Mouse (Mus musculus) hindbrain, embryonic 11.5 days (tissue): ENCODE results near the gene Itpr3. TPM values are rescaled to one million over a fixed set of nuclear protein-coding genes. Genes with fewer than 3 reads are reported as not detected.

ENCODE experiments used
- ATAC-seq: fragments of 200-750 bp; cut with Nextera tagmentation; 2 replicates; pipeline ENCODE4 v1.8.0; 2017; ENCODE audit warnings: mild to moderate bottlenecking, moderate TSS enrichment, moderate library complexity; ENCODE audit not compliant: low FRiP score
- DNase-seq: peaks from one replicate; pipeline ENCODE4 v3.0.0-alpha.2; 2015; ENCODE audit warnings: low spot score
- H3K27ac ChIP-seq: fragments of 300-500 bp; sonication (generic); 2 replicates; pipeline ENCODE4 v1.5.1; 2014; ENCODE audit warnings: mild to moderate bottlenecking, low read depth, low read length
- H3K27me3 ChIP-seq: fragments of 300-500 bp; sonication (generic); 2 replicates; pipeline ENCODE4 v1.6.1; 2014; ENCODE audit warnings: mild to moderate bottlenecking, low read length, moderate library complexity, mixed read lengths; ENCODE audit not compliant: control insufficient read depth, insufficient read depth
- H3K36me3 ChIP-seq: fragments of 300-500 bp; sonication (generic); 2 replicates; pipeline ENCODE4 v1.6.1; 2014; ENCODE audit warnings: mild to moderate bottlenecking, low read length, moderate library complexity, mixed read lengths; ENCODE audit not compliant: control insufficient read depth, insufficient read depth
- H3K4me1 ChIP-seq: fragments of 300-500 bp; sonication (generic); replicated peaks from 2 replicates; pipeline ENCODE4 v1.6.1; 2014; ENCODE audit warnings: low read length, mixed read lengths; ENCODE audit not compliant: control insufficient read depth, insufficient read depth
- H3K4me2 ChIP-seq: fragments of 300-500 bp; sonication (generic); replicated peaks from 2 replicates; pipeline ENCODE4 v1.6.1; 2014; ENCODE audit warnings: mild to moderate bottlenecking, low read depth, low read length
- H3K4me3 ChIP-seq: fragments of 300-500 bp; sonication (generic); 2 replicates; pipeline ENCODE4 v1.5.1; 2014; ENCODE audit warnings: low read depth, low read length
- H3K9ac ChIP-seq: fragments of 300-500 bp; sonication (generic); 2 replicates; pipeline ENCODE4 v1.6.1; 2014; ENCODE audit warnings: low read depth, low read length
- H3K9me3 ChIP-seq: fragments of 300-500 bp; sonication (generic); 2 replicates; pipeline ENCODE4 v1.6.1; 2016; ENCODE audit warnings: low read length; ENCODE audit not compliant: control insufficient read depth
- WGBS: fragments of 180-500 bp; shearing (Covaris S2); extraction: QIAGEN DNeasy Blood & Tissue Kit; methylation state at CpG from one replicate; pipeline ENCODE4 v1.1.7; 2014; 5-methylcytosine and 5-hydroxymethylcytosine counted together
- polyA plus RNA-seq: library from polyadenylated mRNA; unstranded; fragments of >200 nt; fragmentation: Nextera tagmentation; extraction: Ambion mirVana; gene quantifications from 2 replicates; pipeline ENCODE4 v1.2.1, GENCODE M21; 2014

The Itpr3 gene
- polyA plus RNA-seq, 1 experiment from 2014 or later, result 1.3 TPM

GRCm38 (mm10) chr17:27130246-27130645, 73.1 kb downstream of the Itpr3 start:
- Histone ChIP-seq H3K4me3 (no peak overlapping the region), H3K27ac (no peak overlapping the region), H3K4me2 (no peak overlapping the region), H3K27me3 (no peaks in the 10 kb centered on the region), H3K36me3 (no peaks in the 10 kb centered on the region), H3K9me3 (no peaks in the 10 kb centered on the region), H3K4me1 (peaks cover 4% of the 10 kb centered on the region), H3K9ac (no peak overlapping the region)
- DNase-seq (no peak), ATAC-seq (no peak)
- 53% methylated on average over 9 of the region's 9 CpGs for WGBS

- no peak for ATAC-seq
- no peak overlapping the region for H3K9ac ChIP-seq
These were observed 74.1 kb downstream of the Itpr3 start for GRCm38 (mm10) chr17:27131240-27131665.

GRCm38 (mm10) chr17:27132238-27132637, 75.1 kb downstream of the Itpr3 start:
- no peaks in the 10 kb centered on the region for H3K27me3 ChIP-seq
- H3K9ac ChIP-seq, result no peak overlapping the region
- no peak overlapping the region for H3K27ac ChIP-seq
- H3K4me2 ChIP-seq, result no peak overlapping the region
- H3K9me3 ChIP-seq, result no peaks in the 10 kb centered on the region
- DNase-seq (no peak), ATAC-seq (no peak)
- H3K36me3 ChIP-seq, result no peaks in the 10 kb centered on the region
- WGBS, result 92% methylated on average over 10 of the region's 10 CpGs
- peaks cover 4% of the 10 kb centered on the region for H3K4me1 ChIP-seq
- H3K4me3 ChIP-seq, result no peak overlapping the region

More at GRCm38 (mm10) chr17:27131240-27131665, 74.1 kb downstream of the Itpr3 start:
- no peaks in the 10 kb centered on the region for H3K9me3 ChIP-seq
- DNase-seq, result no peak
- H3K27ac ChIP-seq, result no peak overlapping the region
- H3K4me1 ChIP-seq, result peaks cover 4% of the 10 kb centered on the region
- no peaks in the 10 kb centered on the region for H3K27me3 ChIP-seq
- H3K4me3 ChIP-seq, result no peak overlapping the region
- no peaks in the 10 kb centered on the region for H3K36me3 ChIP-seq
- no peak overlapping the region for H3K4me2 ChIP-seq
- 86% methylated on average over 10 of the region's 10 CpGs for WGBS

- H3K27ac ChIP-seq, result peak within 1 kb of the TSS; percentile 48; the same call in 1 of the 2 replicates
- H3K4me2 ChIP-seq, result peak within 1 kb of the TSS; percentile 44
- H3K4me3 ChIP-seq, result peak within 1 kb of the TSS; percentile 68
- no peaks in the 10 kb centered on the region for H3K9me3 ChIP-seq
- H3K4me1 ChIP-seq, result peaks cover 4% of the 10 kb centered on the region
- peak; percentile 93 for ATAC-seq
- peak; percentile 100 for DNase-seq
- WGBS, result under 1% methylated on average over 46 of the region's 46 CpGs
- no peaks in the 10 kb centered on the region for H3K27me3 ChIP-seq
- peak within 1 kb of the TSS; percentile 82 for H3K9ac ChIP-seq
- no peaks in the 10 kb centered on the region for H3K36me3 ChIP-seq
These were observed 76.5 kb downstream of the Itpr3 start, which contains the start of gene Uqcc2 for GRCm38 (mm10) chr17:27133551-27134141. Gene Uqcc2 (minus strand): TSS chr17:27133916.

GRCm38 (mm10) chr17:27134187-27134586, 77.1 kb downstream of the Itpr3 start:
- DNase-seq (no peak), ATAC-seq (peak; percentile 52; the same call in 1 of the 2 replicates)
- Histone ChIP-seq H3K4me2 (peak overlapping the region; percentile 44; the same call in 1 of the 2 replicates), H3K9me3 (no peaks in the 10 kb centered on the region), H3K36me3 (no peaks in the 10 kb centered on the region), H3K4me3 (peak overlapping the region; percentile 68), H3K27ac (no peak overlapping the region; the same call in 1 of the 2 replicates), H3K4me1 (peaks cover 4% of the 10 kb centered on the region), H3K9ac (no peak overlapping the region), H3K27me3 (no peaks in the 10 kb centered on the region)
- 36% methylated on average over 9 of the region's 9 CpGs for WGBS

- no peak overlapping the region for H3K9ac ChIP-seq
- no peak overlapping the region for H3K4me3 ChIP-seq
- H3K4me2 ChIP-seq, result no peak overlapping the region
- no peak for DNase-seq
- H3K9me3 ChIP-seq, result no peaks in the 10 kb centered on the region
- no peak for ATAC-seq
- H3K27ac ChIP-seq, result no peak overlapping the region
- no peaks in the 10 kb centered on the region for H3K27me3 ChIP-seq
- WGBS, result 25% methylated on average over 3 of the region's 3 CpGs
- peaks cover 4% of the 10 kb centered on the region for H3K4me1 ChIP-seq
- H3K36me3 ChIP-seq, result no peaks in the 10 kb centered on the region
These were observed 77.6 kb downstream of the Itpr3 start for GRCm38 (mm10) chr17:27134715-27135114.

GRCm38 (mm10) chr17:27138396-27138795, 81.3 kb downstream of the Itpr3 start:
- 73% methylated on average over 9 of the region's 9 CpGs for WGBS
- Histone ChIP-seq H3K36me3 (no peaks in the 10 kb centered on the region), H3K9me3 (no peaks in the 10 kb centered on the region), H3K4me3 (no peak overlapping the region), H3K27ac (no peak overlapping the region), H3K4me2 (no peak overlapping the region), H3K4me1 (peaks cover 5% of the 10 kb centered on the region), H3K27me3 (no peaks in the 10 kb centered on the region), H3K9ac (no peak overlapping the region)
- no peak for ATAC-seq
- DNase-seq, result no peak

GRCm38 (mm10) chr17:27139304-27139703, 82.2 kb downstream of the Itpr3 start:
- Histone ChIP-seq H3K4me3 (no peak overlapping the region), H3K27me3 (no peaks in the 10 kb centered on the region), H3K36me3 (no peaks in the 10 kb centered on the region), H3K27ac (peak overlapping the region; percentile 49; the same call in 1 of the 2 replicates), H3K9ac (no peak overlapping the region), H3K4me2 (no peak overlapping the region), H3K9me3 (no peaks in the 10 kb centered on the region), H3K4me1 (peaks cover 4% of the 10 kb centered on the region)
- 55% methylated on average over 7 of the region's 7 CpGs for WGBS
- DNase-seq, result no peak
- ATAC-seq, result no peak

- H3K4me1 ChIP-seq, result peaks cover 6% of the 10 kb centered on the region
- no peak overlapping the region for H3K9ac ChIP-seq
- DNase-seq, result no peak
- ATAC-seq, result no peak
- 64% methylated on average over 9 of the region's 9 CpGs for WGBS
- H3K36me3 ChIP-seq, result no peaks in the 10 kb centered on the region
- H3K27ac ChIP-seq, result 0 out of 2 replicates have a peak overlapping the region, but pooled peaks have one; percentile 49
- no peak overlapping the region for H3K4me2 ChIP-seq
- no peaks in the 10 kb centered on the region for H3K9me3 ChIP-seq
- no peaks in the 10 kb centered on the region for H3K27me3 ChIP-seq
- H3K4me3 ChIP-seq, result no peak overlapping the region
These were observed 83.2 kb downstream of the Itpr3 start for GRCm38 (mm10) chr17:27140262-27140661.
